Mouse (Mus musculus): ENCODE data around the gene Ccl19. TPM values are rescaled to one million over a fixed set of nuclear protein-coding genes. Genes with fewer than 3 reads are reported as not detected.
"Not testable (repeated sequence)": the region's sequence is repeated elsewhere in the genome, so short reads cannot be mapped to it uniquely, and the experiment has no call there.

Gene Ccl19
- not detected in 2 replicates for polyA plus RNA-seq (2015; fragmentation: Nextera tagmentation; extraction: Ambion mirVana)

- H3K36me3 ChIP-seq; H3K27me3 ChIP-seq; H3K9me3 ChIP-seq; ATAC-seq (ENCODE audit: insufficient number of reproducible peaks, low FRiP score, low TSS enrichment, low read depth); H3K4me1 ChIP-seq; H3K4me2 ChIP-seq; H3K27ac ChIP-seq; H3K9ac ChIP-seq; H3K4me3 ChIP-seq: not testable (repeated sequence)
- no CpG with 5 or more reads among the region's 6 CpGs for WGBS
Observed at GRCm38 (mm10) chr4:42756477-42756876, at the start of gene Ccl19. Ccl19 (minus strand) TSS chr4:42756577.

DNA sequence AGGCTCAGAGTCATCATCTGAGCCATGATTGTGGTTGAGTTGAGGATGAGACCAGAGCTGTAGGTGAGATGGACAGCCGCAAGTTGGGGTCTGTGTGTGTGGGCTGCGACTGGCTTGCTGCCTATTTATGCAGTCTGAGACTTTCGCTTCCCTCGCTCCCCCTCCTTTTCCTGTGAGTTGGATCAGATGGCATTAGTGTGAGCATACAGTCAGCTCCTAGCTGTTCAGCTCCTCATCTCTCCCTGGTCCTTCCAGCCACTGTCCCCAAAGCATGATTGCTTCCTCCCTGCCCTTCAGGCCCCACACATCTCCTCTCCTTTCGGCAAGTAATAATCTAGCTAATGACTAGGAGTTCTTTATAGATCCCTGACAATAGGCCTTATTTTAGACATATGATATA lies 17.5 kb upstream of the Ccl19 start, which contains the start of gene Ccl21a:
Ccl21a (minus strand) TSS at position 101 of the 400 bp plus-strand sequence.
- WGBS: no CpG with 5 or more reads among the region's 5 CpGs
- not testable (repeated sequence) for H3K4me2 ChIP-seq; H3K36me3 ChIP-seq; H3K27ac ChIP-seq; H3K9ac ChIP-seq; H3K4me1 ChIP-seq; H3K9me3 ChIP-seq; ATAC-seq (ENCODE audit: insufficient number of reproducible peaks, low FRiP score, low TSS enrichment, low read depth); H3K4me3 ChIP-seq; H3K27me3 ChIP-seq

- H3K9ac ChIP-seq; H3K36me3 ChIP-seq; H3K4me3 ChIP-seq; H3K9me3 ChIP-seq; H3K27me3 ChIP-seq; H3K4me2 ChIP-seq; H3K4me1 ChIP-seq; ATAC-seq (ENCODE audit: insufficient number of reproducible peaks, low FRiP score, low TSS enrichment, low read depth); H3K27ac ChIP-seq: not testable (repeated sequence)
- no CpG with 5 or more reads among the region's 13 CpGs for WGBS
Observed at GRCm38 (mm10) chr4:42735245-42735644, 21.1 kb downstream of the Ccl19 start, which contains the start of gene 4930578G10Rik. 4930578G10Rik (plus strand) TSS chr4:42735545.

Other genes starting within 250 kb of the Ccl19 start
- not detected in 2 replicates for gene Fam205a2, start 228.4 kb downstream of the Ccl19 start, polyA plus RNA-seq (2015; fragmentation: Nextera tagmentation; extraction: Ambion mirVana)
- not detected in 2 replicates for gene Gm10591, start 144.4 kb downstream of the Ccl19 start, polyA plus RNA-seq (2015; fragmentation: Nextera tagmentation; extraction: Ambion mirVana)
- 0.22 and 0.52 TPM in 2 replicates for gene Gm2564, start 126.9 kb downstream of the Ccl19 start, polyA plus RNA-seq (2015; fragmentation: Nextera tagmentation; extraction: Ambion mirVana)
- not detected in 2 replicates for gene Ccl27b, start 101.3 kb downstream of the Ccl19 start, polyA plus RNA-seq (2015; fragmentation: Nextera tagmentation; extraction: Ambion mirVana)
- gene Il11ra2, start 94.7 kb downstream of the Ccl19 start, polyA plus RNA-seq (2015; fragmentation: Nextera tagmentation; extraction: Ambion mirVana): not detected in 2 replicates
- gene 4930578G10Rik, start 21.0 kb downstream of the Ccl19 start, polyA plus RNA-seq (2015; fragmentation: Nextera tagmentation; extraction: Ambion mirVana): not detected in 2 replicates
- 84.1 and 95.7 TPM in 2 replicates for gene Ccl21a, start 17.4 kb upstream of the Ccl19 start, polyA plus RNA-seq (2015; fragmentation: Nextera tagmentation; extraction: Ambion mirVana)
- gene Fam205a1, start 97.3 kb upstream of the Ccl19 start, polyA plus RNA-seq (2015; fragmentation: Nextera tagmentation; extraction: Ambion mirVana): not detected in 2 replicates
- not detected in 2 replicates for gene Gm12394, start 100.2 kb upstream of the Ccl19 start, polyA plus RNA-seq (2015; fragmentation: Nextera tagmentation; extraction: Ambion mirVana)
- 0.38 TPM in 1 of 2 replicates, not detected in the other for gene Fam205c, start 117.7 kb upstream of the Ccl19 start, polyA plus RNA-seq (2015; fragmentation: Nextera tagmentation; extraction: Ambion mirVana)
- gene Phf24, start 160.1 kb upstream of the Ccl19 start, polyA plus RNA-seq (2015; fragmentation: Nextera tagmentation; extraction: Ambion mirVana): 2.0 and 2.2 TPM in 2 replicates
- 11.2 and 13.5 TPM in 2 replicates for gene Dnajb5, start 193.2 kb upstream of the Ccl19 start, polyA plus RNA-seq (2015; fragmentation: Nextera tagmentation; extraction: Ambion mirVana)
- 0.42 and 0.55 TPM in 2 replicates for gene 1700022I11Rik, start 213.0 kb upstream of the Ccl19 start, polyA plus RNA-seq (2015; fragmentation: Nextera tagmentation; extraction: Ambion mirVana)
- gene Vcp, start 243.9 kb upstream of the Ccl19 start, polyA plus RNA-seq (2015; fragmentation: Nextera tagmentation; extraction: Ambion mirVana): 505 and 519 TPM in 2 replicates